Mouse (Mus musculus): ENCODE results near the gene Prune1.

The Prune1 gene

GRCm38 (mm10) chr3:95275161-95275560, 6.7 kb downstream of the Prune1 start:
- DNase-seq: no peak

- no peak for DNase-seq
Measured at GRCm38 (mm10) chr3:95274453-95274852, 7.4 kb downstream of the Prune1 start.

GRCm38 (mm10) chr3:95273471-95273870, 8.4 kb downstream of the Prune1 start:
- DNase-seq: no peak

- DNase-seq: no peak
Measured at GRCm38 (mm10) chr3:95270766-95271364, 11.0 kb downstream of the Prune1 start.

GRCm38 (mm10) chr3:95269789-95270188, 12.1 kb downstream of the Prune1 start:
- no peak for DNase-seq

GRCm38 (mm10) chr3:95267855-95268254, 14.0 kb downstream of the Prune1 start:
- DNase-seq: no peak

- no peak for DNase-seq
Measured at GRCm38 (mm10) chr3:95266052-95266451, 15.8 kb downstream of the Prune1 start.

- DNase-seq: no peak
Measured at GRCm38 (mm10) chr3:95264724-95265123, 17.2 kb downstream of the Prune1 start.

- DNase-seq: peak; percentile 87
Measured at GRCm38 (mm10) chr3:95263089-95263739, 18.7 kb downstream of the Prune1 start.

- DNase-seq: no peak
Measured at GRCm38 (mm10) chr3:95261975-95262374, 19.9 kb downstream of the Prune1 start.

GRCm38 (mm10) chr3:95256931-95257330, 24.9 kb downstream of the Prune1 start:
- DNase-seq: no peak

GRCm38 (mm10) chr3:95250783-95251424, 31.0 kb downstream of the Prune1 start, which contains the start of gene Bnipl:
Gene Bnipl (minus strand): TSS chr3:95251193.
- DNase-seq: no peak

- no peak for DNase-seq
Measured at GRCm38 (mm10) chr3:95250361-95250760, 31.5 kb downstream of the Prune1 start.

GRCm38 (mm10) chr3:95247660-95248336, 34.1 kb downstream of the Prune1 start:
- DNase-seq: no peak

- DNase-seq: peak; percentile 46
Measured at GRCm38 (mm10) chr3:95246465-95247231, 35.2 kb downstream of the Prune1 start.

- no peak for DNase-seq
Measured at GRCm38 (mm10) chr3:95243086-95243485, 38.8 kb downstream of the Prune1 start.

- no peak for DNase-seq
Measured at GRCm38 (mm10) chr3:95241498-95241897, 40.4 kb downstream of the Prune1 start, which contains the start of gene Gm128. Gene Gm128 (minus strand): TSS chr3:95241598.

GRCm38 (mm10) chr3:95240900-95241299, 41.0 kb downstream of the Prune1 start:
- no peak for DNase-seq

- no peak for DNase-seq
Measured at GRCm38 (mm10) chr3:95239971-95240370, 41.9 kb downstream of the Prune1 start.

- no peak for DNase-seq
Measured at GRCm38 (mm10) chr3:95239022-95239421, 42.9 kb downstream of the Prune1 start.

GRCm38 (mm10) chr3:95237541-95238099, 44.3 kb downstream of the Prune1 start:
- no peak for DNase-seq

Data from kidney, adult 18-20 months (tissue).